Mouse (Mus musculus): ENCODE data around the gene Hivep3. TPM values are rescaled to one million over a fixed set of nuclear protein-coding genes. Genes with fewer than 3 reads are reported as not detected.
A peak's percentile ranks its signal among the peaks of the same experiment; 100 is the strongest.

Hivep3 gene
- polyA plus RNA-seq, 1 experiment = 23.1 TPM

- Histone ChIP-seq H3K4me1 (ENCODE audit: control insufficient read depth, insufficient read depth, low read length) (no peaks in the 10 kb centered on the region; the same call in none of the 2 replicates), H3K4me3 (replicated peaks; ENCODE audit: extremely low read depth, low read depth, low read length) (no peak overlapping the region)
- peak; percentile 65 for DNase-seq
- 51% methylated on average over 24 of the region's 24 CpGs for WGBS
- TF ChIP-seq POLR2A (IDR thresholded peaks at IDR 0.05; ENCODE audit: borderline replicate concordance, extremely low read depth, low read depth, low read length) (no peak), CTCF (IDR thresholded peaks at IDR 0.05; ENCODE audit: insufficient read depth, low read length) (no peak)
These were observed 398.0 kb downstream of the Hivep3 start for GRCm38 (mm10) chr4:120131441-120132220.

GRCm38 (mm10) chr4:120134223-120134622, 400.6 kb downstream of the Hivep3 start:
- DNase-seq = no peak
- Histone ChIP-seq H3K4me1 (ENCODE audit: control insufficient read depth, insufficient read depth, low read length) (no peaks in the 10 kb centered on the region; the same call in none of the 2 replicates), H3K4me3 (replicated peaks; ENCODE audit: extremely low read depth, low read depth, low read length) (no peak overlapping the region)
- 89% methylated on average over 6 of the region's 6 CpGs for WGBS
- TF ChIP-seq POLR2A (IDR thresholded peaks at IDR 0.05; ENCODE audit: borderline replicate concordance, extremely low read depth, low read depth, low read length) (no peak), CTCF (IDR thresholded peaks at IDR 0.05; ENCODE audit: insufficient read depth, low read length) (no peak)

GRCm38 (mm10) chr4:120141810-120142209, 408.2 kb downstream of the Hivep3 start:
- 0 out of 2 replicates have a peak, but pooled peaks cover 3% of the 10 kb centered on the region for H3K4me1 ChIP-seq (ENCODE audit: control insufficient read depth, insufficient read depth, low read length)
- TF ChIP-seq CTCF (IDR thresholded peaks at IDR 0.05; ENCODE audit: insufficient read depth, low read length) = no peak
- no peak for TF ChIP-seq POLR2A (IDR thresholded peaks at IDR 0.05; ENCODE audit: borderline replicate concordance, extremely low read depth, low read depth, low read length)
- DNase-seq = no peak
- 71% methylated on average over 1 of the region's 1 CpGs for WGBS
- H3K4me3 ChIP-seq (replicated peaks; ENCODE audit: extremely low read depth, low read depth, low read length) = no peak overlapping the region

GRCm38 (mm10) chr4:120142905-120143304, 409.3 kb downstream of the Hivep3 start:
- H3K4me3 ChIP-seq (replicated peaks; ENCODE audit: extremely low read depth, low read depth, low read length) = no peak overlapping the region
- 78% methylated on average over 9 of the region's 9 CpGs for WGBS
- TF ChIP-seq CTCF (IDR thresholded peaks at IDR 0.05; ENCODE audit: insufficient read depth, low read length) (no peak), POLR2A (IDR thresholded peaks at IDR 0.05; ENCODE audit: borderline replicate concordance, extremely low read depth, low read depth, low read length) (no peak)
- H3K4me1 ChIP-seq (ENCODE audit: control insufficient read depth, insufficient read depth, low read length) = 0 out of 2 replicates have a peak, but pooled peaks cover 3% of the 10 kb centered on the region
- DNase-seq = no peak

- DNase-seq = no peak
- H3K4me3 ChIP-seq (replicated peaks; ENCODE audit: extremely low read depth, low read depth, low read length) = no peak overlapping the region
- 60% methylated on average over 5 of the region's 5 CpGs for WGBS
- TF ChIP-seq POLR2A (IDR thresholded peaks at IDR 0.05; ENCODE audit: borderline replicate concordance, extremely low read depth, low read depth, low read length) (no peak), CTCF (IDR thresholded peaks at IDR 0.05; ENCODE audit: insufficient read depth, low read length) (no peak)
- H3K4me1 ChIP-seq (ENCODE audit: control insufficient read depth, insufficient read depth, low read length) = peaks cover 8% of the 10 kb centered on the region
These were observed 410.8 kb downstream of the Hivep3 start for GRCm38 (mm10) chr4:120144343-120144742.

- 59% methylated on average over 8 of the region's 8 CpGs for WGBS
- DNase-seq = peak; percentile 57
- TF ChIP-seq POLR2A (IDR thresholded peaks at IDR 0.05; ENCODE audit: borderline replicate concordance, extremely low read depth, low read depth, low read length) = no peak
- TF ChIP-seq CTCF (IDR thresholded peaks at IDR 0.05; ENCODE audit: insufficient read depth, low read length) = no peak
- H3K4me3 ChIP-seq (replicated peaks; ENCODE audit: extremely low read depth, low read depth, low read length) = no peak overlapping the region
- H3K4me1 ChIP-seq (ENCODE audit: control insufficient read depth, insufficient read depth, low read length) = peaks cover 8% of the 10 kb centered on the region
These were observed 412.3 kb downstream of the Hivep3 start for GRCm38 (mm10) chr4:120145931-120146330.

- 8% methylated on average over 45 of the region's 45 CpGs for WGBS
- peak overlapping the region; percentile 7 for H3K4me3 ChIP-seq (replicated peaks; ENCODE audit: extremely low read depth, low read depth, low read length)
These were observed 414.9 kb downstream of the Hivep3 start for GRCm38 (mm10) chr4:120148291-120149141.

GRCm38 (mm10) chr4:120149142-120149524, 415.5 kb downstream of the Hivep3 start:
- no peak for DNase-seq
- WGBS = 64% methylated on average over 3 of the region's 3 CpGs
- peaks cover 8% of the 10 kb centered on the region for H3K4me1 ChIP-seq (ENCODE audit: control insufficient read depth, insufficient read depth, low read length)
- TF ChIP-seq POLR2A (IDR thresholded peaks at IDR 0.05; ENCODE audit: borderline replicate concordance, extremely low read depth, low read depth, low read length) = no peak
- peak; percentile 58 for TF ChIP-seq CTCF (IDR thresholded peaks at IDR 0.05; ENCODE audit: insufficient read depth, low read length)
- no peak overlapping the region for H3K4me3 ChIP-seq (replicated peaks; ENCODE audit: extremely low read depth, low read depth, low read length)

More at GRCm38 (mm10) chr4:120148291-120149141, 414.9 kb downstream of the Hivep3 start:
- no peak for TF ChIP-seq POLR2A (IDR thresholded peaks at IDR 0.05; ENCODE audit: borderline replicate concordance, extremely low read depth, low read depth, low read length)
- H3K4me1 ChIP-seq (ENCODE audit: control insufficient read depth, insufficient read depth, low read length) = peaks cover 8% of the 10 kb centered on the region
- peak; percentile 86 for DNase-seq

GRCm38 (mm10) chr4:120150345-120150920, 416.8 kb downstream of the Hivep3 start:
- WGBS = 63% methylated on average over 6 of the region's 6 CpGs
- DNase-seq = no peak
- H3K4me3 ChIP-seq (replicated peaks; ENCODE audit: extremely low read depth, low read depth, low read length) = no peak overlapping the region
- TF ChIP-seq POLR2A (IDR thresholded peaks at IDR 0.05; ENCODE audit: borderline replicate concordance, extremely low read depth, low read depth, low read length) (no peak), CTCF (IDR thresholded peaks at IDR 0.05; ENCODE audit: insufficient read depth, low read length) (no peak)
- peaks cover 7% of the 10 kb centered on the region for H3K4me1 ChIP-seq (ENCODE audit: control insufficient read depth, insufficient read depth, low read length)

Measured in lung, adult 2 months (tissue).